Mouse (Mus musculus) kidney, postnatal 4 days (tissue): ENCODE measurements around the gene Neto2.
A peak's percentile ranks its signal among the peaks of the same experiment; 100 is the strongest.

Experiments used
- DNase-seq, 2 experiments: peaks; one replicate each; pipeline ENCODE4 v3.0.0; 2021; ENCODE audit warnings: mixed read lengths in 2 of 2

Neto2 gene

GRCm38 (mm10) chr8:85601741-85602140, 99.0 kb downstream of the Neto2 start:
- DNase-seq, result no peak

DNA sequence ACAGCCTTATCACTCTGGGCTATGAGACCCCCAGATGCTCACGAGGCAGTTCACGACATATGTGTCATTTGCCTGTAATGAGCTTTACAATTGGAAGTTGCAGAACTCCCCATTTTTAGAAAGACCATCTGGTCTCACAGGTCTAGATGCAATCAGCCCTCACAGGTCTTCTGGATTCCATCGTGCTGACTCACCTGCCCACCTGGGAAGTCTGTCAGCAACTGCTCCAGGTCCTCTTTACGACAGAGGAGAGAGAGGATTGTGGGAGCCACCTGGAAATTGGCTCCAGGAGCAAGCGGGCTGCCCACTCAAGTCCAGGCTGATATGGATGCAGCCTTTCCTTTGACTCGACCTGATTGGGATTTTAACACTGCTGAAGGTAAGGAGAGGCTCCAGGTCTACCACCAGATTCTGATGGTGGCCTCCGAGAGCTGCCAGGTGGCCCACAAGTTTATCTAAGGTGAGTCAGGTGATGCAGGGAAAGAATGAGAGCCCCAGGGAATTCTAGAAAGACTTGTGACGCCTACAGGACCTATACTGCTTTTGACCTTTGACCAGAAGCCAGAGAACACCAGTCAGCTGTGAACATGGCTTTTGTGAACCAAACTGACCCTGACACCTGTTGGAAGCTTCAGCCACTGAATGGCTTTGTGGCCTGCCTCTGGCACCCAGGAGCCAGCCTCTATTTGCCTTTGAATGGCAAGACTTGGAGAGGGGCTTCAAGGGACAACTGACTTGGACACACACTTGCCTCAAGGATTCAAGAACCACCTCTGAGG, 103.1 kb downstream of the Neto2 start:
- DNase-seq, result no peak

GRCm38 (mm10) chr8:85595391-85595790, 105.3 kb downstream of the Neto2 start:
- DNase-seq, result peak; percentile 36 to 58

GRCm38 (mm10) chr8:85594983-85595382, 105.7 kb downstream of the Neto2 start:
- DNase-seq, result no peak

- DNase-seq, result no peak
These were observed 107.4 kb downstream of the Neto2 start for GRCm38 (mm10) chr8:85593324-85593723.

- no peak for DNase-seq
These were observed 109.2 kb downstream of the Neto2 start for GRCm38 (mm10) chr8:85591532-85591931.

GRCm38 (mm10) chr8:85590258-85590657, 110.5 kb downstream of the Neto2 start:
- no peak for DNase-seq

DNA sequence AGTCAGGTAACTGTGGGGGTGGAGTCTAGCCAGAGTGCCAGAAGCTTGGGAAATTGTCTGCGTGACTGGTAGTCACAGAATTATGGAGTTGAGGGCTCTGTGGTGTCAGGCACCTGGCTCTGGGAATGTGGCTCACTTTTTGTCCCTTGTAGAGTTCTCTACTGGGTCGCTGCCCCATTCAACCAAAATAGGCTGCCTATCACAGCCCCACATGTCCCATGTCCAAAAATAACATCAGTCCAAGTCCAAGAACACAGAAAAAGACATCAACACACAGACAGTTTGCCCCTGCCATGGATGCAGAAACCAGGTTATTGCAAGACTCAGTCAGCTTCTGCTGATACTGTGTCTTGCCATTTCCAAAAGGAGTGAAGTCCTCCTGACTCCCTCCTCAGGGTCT, 112.1 kb downstream of the Neto2 start:
- no peak for DNase-seq
